Mouse (Mus musculus): ENCODE results near the gene Krt15.

GRCm38 (mm10) chr11:100102693-100103429 lies 32.9 kb downstream of the Krt15 start:
- TF ChIP-seq CTCF (IDR thresholded peaks at IDR 0.05; ENCODE audit: control insufficient read depth, insufficient read depth, insufficient replicate concordance, low read depth, low read length) (no peak), POLR2A (IDR thresholded peaks at IDR 0.05; ENCODE audit: control insufficient read depth, low read depth, low read length) (no peak)

All from testis, adult 2 months (tissue).